Mouse (Mus musculus) heart, adult 2 months (tissue): Measurements from ENCODE around the gene Diras1. TPM values are rescaled to one million over a fixed set of nuclear protein-coding genes. Genes with fewer than 3 reads are reported as not detected.

Source experiments
- DNase-seq, 2 experiments: peaks; one replicate each; pipeline ENCODE4 v3.0.0; 2021
- H3K27ac ChIP-seq: fragments of 200-600 bp; 2 replicates; pipeline ENCODE4 v1.8.1; 2022
- H3K27me3 ChIP-seq: fragments of 200-500 bp; 2 replicates; pipeline ENCODE4 v1.6.1; 2012; ENCODE audit warnings: mild to moderate bottlenecking, low read length, inconsistent platforms, mixed read lengths; ENCODE audit not compliant: control insufficient read depth, insufficient read depth
- H3K36me3 ChIP-seq: fragments of 200-500 bp; 2 replicates; pipeline ENCODE4 v1.6.1; 2012; ENCODE audit warnings: low read length, inconsistent platforms; ENCODE audit not compliant: control insufficient read depth, insufficient read depth
- H3K4me1 ChIP-seq: fragments of 200-500 bp; 2 replicates; pipeline ENCODE4 v1.6.1; 2011; ENCODE audit warnings: low read length; ENCODE audit not compliant: control insufficient read depth, insufficient read depth
- H3K4me3 ChIP-seq: fragments of 200-600 bp; 2 replicates; pipeline ENCODE4 v1.8.1; 2022
- H3K79me2 ChIP-seq: fragments of 200-500 bp; replicated peaks from 2 replicates; pipeline ENCODE4 v1.6.1; 2012; ENCODE audit warnings: mild to moderate bottlenecking, inconsistent platforms, low read length, moderate library complexity, mixed read lengths; ENCODE audit not compliant: control insufficient read depth, insufficient read depth
- H3K9ac ChIP-seq: fragments of 200-500 bp; 2 replicates; pipeline ENCODE4 v1.6.1; 2012; ENCODE audit warnings: low read depth, mild to moderate bottlenecking, control low read depth, inconsistent platforms, low read length, mixed read lengths
- CTCF ChIP-seq: fragments of 200-600 bp; IDR thresholded peaks from 2 replicates; pipeline ENCODE4 v1.8.1; 2022; ENCODE audit warnings: antibody characterized with exemption, mild to moderate bottlenecking, moderate library complexity
- EP300 ChIP-seq: fragments of 200-500 bp; IDR thresholded peaks from 2 replicates; pipeline ENCODE4 v1.6.1; 2011; ENCODE audit warnings: low read depth, low read length, control low read depth; ENCODE audit not compliant: insufficient read depth
- POLR2A ChIP-seq: fragments of 200-500 bp; IDR thresholded peaks from 2 replicates; pipeline ENCODE4 v1.6.1; 2011; ENCODE audit warnings: mild to moderate bottlenecking, low read depth, low read length, control low read depth; ENCODE audit not compliant: insufficient read depth
- WGBS: fragments of 180-500 bp; shearing (Covaris S2); methylation state at CpG from one replicate; pipeline ENCODE4 v1.1.7; 2018; 5-methylcytosine and 5-hydroxymethylcytosine counted together
- intact Hi-C: fragments of 180-260 bp; cut with DNase I; formaldehyde crosslinking; loops from one replicate; pipeline ENCODE4 v1.15.1; 2025
- polyA plus RNA-seq: library from polyadenylated mRNA; depleted of rRNA; stranded (reverse); fragments of >200 nt; gene quantifications from 2 replicates; pipeline ENCODE4 v1.2.3, GENCODE M21; 2012
- total RNA-seq, 2 experiments: library from RNA; stranded (reverse); gene quantifications; 2 replicates each; pipeline ENCODE4 v1.2.3; 2021

The Diras1 gene
- total and polyA plus RNA-seq, 3 experiments, result 0.04 TPM; not detected in 2

- peaks cover 5% of the 10 kb centered on the region; the same call in 1 of the 2 replicates for H3K27me3 ChIP-seq
- DNase-seq, result no peak
- TF ChIP-seq CTCF (no peak), EP300 (no peak), POLR2A (no peak)
- no peaks in the 10 kb centered on the region for H3K36me3 ChIP-seq
- H3K9ac ChIP-seq, result no peak overlapping the region
- H3K4me3 ChIP-seq, result no peak overlapping the region
- peaks cover 2% of the 10 kb centered on the region; the same call in 1 of the 2 replicates for H3K4me1 ChIP-seq
- intact Hi-C loops, result no loop called here
- no peaks in the 10 kb centered on the region for H3K79me2 ChIP-seq
- H3K27ac ChIP-seq, result no peak overlapping the region
- WGBS, result 86% methylated on average over 5 of the region's 5 CpGs
These were observed 1.4 kb upstream of the Diras1 start for GRCm38 (mm10) chr10:81026857-81027256.

GRCm38 (mm10) chr10:81025047-81025621 is 328 bp downstream of the Diras1 start:
- Histone ChIP-seq H3K79me2 (no peaks in the 10 kb centered on the region), H3K4me1 (peaks cover 2% of the 10 kb centered on the region; the same call in 1 of the 2 replicates), H3K27ac (no peak overlapping the region), H3K4me3 (no peak overlapping the region), H3K9ac (no peak overlapping the region), H3K27me3 (peaks cover 6% of the 10 kb centered on the region; the same call in 1 of the 2 replicates), H3K36me3 (no peaks in the 10 kb centered on the region)
- intact Hi-C loops, result no loop called here
- WGBS, result 7% methylated on average over 24 of the region's 43 CpGs
- no peak for TF ChIP-seq CTCF
- TF ChIP-seq POLR2A, result no peak
- TF ChIP-seq EP300, result no peak
- DNase-seq, result no peak

- Histone ChIP-seq H3K27me3 (peaks cover 6% of the 10 kb centered on the region; the same call in 1 of the 2 replicates), H3K4me1 (peaks cover 2% of the 10 kb centered on the region; the same call in 1 of the 2 replicates), H3K4me3 (no peak overlapping the region), H3K9ac (no peak overlapping the region), H3K36me3 (no peaks in the 10 kb centered on the region), H3K27ac (no peak overlapping the region), H3K79me2 (no peaks in the 10 kb centered on the region)
- no peak for DNase-seq
- intact Hi-C loops, result no loop called here
- TF ChIP-seq EP300 (no peak), POLR2A (no peak), CTCF (no peak)
- 68% methylated on average over 5 of the region's 5 CpGs for WGBS
These were observed 1.0 kb downstream of the Diras1 start for GRCm38 (mm10) chr10:81024346-81024937.

- DNase-seq, result no peak
- no peak overlapping the region for H3K9ac ChIP-seq
- H3K4me1 ChIP-seq, result peaks cover 2% of the 10 kb centered on the region; the same call in 1 of the 2 replicates
- WGBS, result 60% methylated on average over 8 of the region's 8 CpGs
- peaks cover 6% of the 10 kb centered on the region; the same call in 1 of the 2 replicates for H3K27me3 ChIP-seq
- H3K4me3 ChIP-seq, result no peak overlapping the region
- H3K79me2 ChIP-seq, result no peaks in the 10 kb centered on the region
- TF ChIP-seq CTCF (0 out of 2 replicates have a peak, but pooled peaks have one; percentile 23), POLR2A (no peak)
- no peak overlapping the region for H3K27ac ChIP-seq
- intact Hi-C loops, result no loop called here
- no peaks in the 10 kb centered on the region for H3K36me3 ChIP-seq
These were observed 2.7 kb downstream of the Diras1 start for GRCm38 (mm10) chr10:81022744-81023143.

- peaks cover 6% of the 10 kb centered on the region; the same call in 1 of the 2 replicates for H3K27me3 ChIP-seq
- no peak overlapping the region for H3K9ac ChIP-seq
- intact Hi-C loops, result no loop called here
- no peaks in the 10 kb centered on the region for H3K36me3 ChIP-seq
- H3K79me2 ChIP-seq, result no peaks in the 10 kb centered on the region
- WGBS, result 5% methylated on average over 26 of the region's 26 CpGs
- DNase-seq, result no peak
- TF ChIP-seq CTCF, result no peak
- TF ChIP-seq POLR2A, result no peak
- no peak for TF ChIP-seq EP300
- no peak overlapping the region for H3K4me3 ChIP-seq
- no peaks in the 10 kb centered on the region for H3K4me1 ChIP-seq
- H3K27ac ChIP-seq, result no peak overlapping the region
These were observed 3.8 kb downstream of the Diras1 start for GRCm38 (mm10) chr10:81021547-81022110.

- DNase-seq, result no peak
- TF ChIP-seq EP300 (no peak), CTCF (no peak), POLR2A (no peak)
- peaks cover 6% of the 10 kb centered on the region; the same call in 1 of the 2 replicates for H3K27me3 ChIP-seq
- H3K4me3 ChIP-seq, result no peak overlapping the region
- WGBS, result 47% methylated on average over 2 of the region's 2 CpGs
- no peak overlapping the region for H3K9ac ChIP-seq
- H3K36me3 ChIP-seq, result no peaks in the 10 kb centered on the region
- H3K79me2 ChIP-seq, result no peaks in the 10 kb centered on the region
- intact Hi-C loops, result no loop called here
- H3K27ac ChIP-seq, result no peak overlapping the region
- H3K4me1 ChIP-seq, result no peaks in the 10 kb centered on the region
These were observed 5.3 kb downstream of the Diras1 start for GRCm38 (mm10) chr10:81020207-81020606.
